Mouse (Mus musculus) embryonic facial prominence, embryonic 13.5 days (tissue): ENCODE data around the gene Tnfsf10. TPM values are rescaled to one million over a fixed set of nuclear protein-coding genes. Genes with fewer than 3 reads are reported as not detected.

Source experiments
- ATAC-seq: fragments of 200-750 bp; cut with Nextera tagmentation; 2 replicates; pipeline ENCODE4 v1.8.0; 2017; ENCODE audit warnings: low read depth; ENCODE audit not compliant: insufficient number of reproducible peaks, insufficient read depth, low FRiP score, low TSS enrichment
- H3K27ac ChIP-seq: fragments of 300-500 bp; sonication (generic); 2 replicates; pipeline ENCODE4 v1.5.1; 2015; ENCODE audit warnings: moderate library complexity, mild to moderate bottlenecking, inconsistent platforms
- H3K27me3 ChIP-seq: fragments of 300-500 bp; sonication (generic); 2 replicates; pipeline ENCODE4 v1.6.1; 2015; ENCODE audit warnings: mild to moderate bottlenecking, inconsistent platforms
- H3K36me3 ChIP-seq: fragments of 300-500 bp; sonication (generic); 2 replicates; pipeline ENCODE4 v1.6.1; 2015; ENCODE audit warnings: mild to moderate bottlenecking, inconsistent platforms
- H3K4me1 ChIP-seq: fragments of 300-500 bp; sonication (generic); 2 replicates; pipeline ENCODE4 v1.6.1; 2015; ENCODE audit warnings: inconsistent platforms
- H3K4me2 ChIP-seq: fragments of 300-500 bp; sonication (generic); 2 replicates; pipeline ENCODE4 v1.6.1; 2015; ENCODE audit warnings: moderate library complexity, mild to moderate bottlenecking, inconsistent platforms
- H3K4me3 ChIP-seq: fragments of 300-500 bp; sonication (generic); 2 replicates; pipeline ENCODE4 v1.5.1; 2015; ENCODE audit warnings: mild to moderate bottlenecking, inconsistent platforms
- H3K9ac ChIP-seq: fragments of 300-500 bp; sonication (generic); 2 replicates; pipeline ENCODE4 v1.6.1; 2015; ENCODE audit warnings: mild to moderate bottlenecking, inconsistent platforms
- H3K9me3 ChIP-seq: fragments of 300-500 bp; sonication (generic); 2 replicates; pipeline ENCODE4 v1.6.1; 2016; ENCODE audit warnings: inconsistent platforms
- WGBS: fragments of 180-500 bp; shearing (Covaris S2); methylation state at CpG from one replicate; pipeline ENCODE4 v1.1.7; 2015; ENCODE audit warnings: mixed read lengths; 5-methylcytosine and 5-hydroxymethylcytosine counted together
- polyA plus RNA-seq: library from polyadenylated mRNA; unstranded; fragments of >200 nt; fragmentation: Nextera tagmentation; extraction: Ambion mirVana; gene quantifications from 2 replicates; pipeline ENCODE4 v1.2.1, GENCODE M21; 2015

Gene Tnfsf10
- polyA plus RNA-seq, 1 experiment from 2014 or later = 0.08 TPM

DNA sequence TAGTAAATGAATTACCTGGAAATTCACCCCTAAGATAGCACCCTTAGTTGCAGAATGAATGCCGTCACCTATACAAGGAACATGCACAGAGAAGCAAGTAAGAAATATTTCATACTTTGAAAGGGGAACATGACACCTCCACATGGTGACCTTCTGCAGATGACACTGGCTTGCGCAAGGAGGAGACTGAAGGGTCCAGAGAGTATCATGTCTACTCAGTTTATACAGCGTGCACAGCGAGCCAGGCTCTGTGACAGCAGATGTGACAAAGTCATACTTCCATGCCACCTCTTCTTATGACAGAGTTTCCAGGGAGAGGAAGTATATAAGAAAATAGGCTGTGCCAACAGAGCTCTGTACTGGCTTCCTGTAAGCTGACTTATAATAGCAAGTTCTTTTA, 5.4 kb upstream of the Tnfsf10 start:
- WGBS = 87% methylated on average over 4 of the region's 4 CpGs
- H3K27me3 ChIP-seq = no peaks in the 10 kb centered on the region
- H3K36me3 ChIP-seq = no peaks in the 10 kb centered on the region
- no peak overlapping the region for H3K4me3 ChIP-seq
- no peak overlapping the region for H3K4me2 ChIP-seq
- no peaks in the 10 kb centered on the region for H3K9me3 ChIP-seq
- no peak overlapping the region for H3K27ac ChIP-seq
- H3K9ac ChIP-seq = no peak overlapping the region
- H3K4me1 ChIP-seq = no peaks in the 10 kb centered on the region
- no peak for ATAC-seq

- H3K9me3 ChIP-seq = no peaks in the 10 kb centered on the region
- no peak overlapping the region for H3K9ac ChIP-seq
- peaks cover 4% of the 10 kb centered on the region; the same call in 1 of the 2 replicates for H3K4me1 ChIP-seq
- 69% methylated on average over 2 of the region's 2 CpGs for WGBS
- no peaks in the 10 kb centered on the region for H3K36me3 ChIP-seq
- ATAC-seq = no peak
- H3K27me3 ChIP-seq = no peaks in the 10 kb centered on the region
- H3K4me2 ChIP-seq = no peak overlapping the region
- H3K4me3 ChIP-seq = no peak overlapping the region
- H3K27ac ChIP-seq = no peak overlapping the region
Measured at GRCm38 (mm10) chr3:27314506-27315164, 2.2 kb upstream of the Tnfsf10 start.

- 60% methylated on average over 4 of the region's 4 CpGs for WGBS
Measured at GRCm38 (mm10) chr3:27317288-27318024, 628 bp downstream of the Tnfsf10 start.

GRCm38 (mm10) chr3:27319650-27320049, 2.8 kb downstream of the Tnfsf10 start:
- no peak overlapping the region for H3K27ac ChIP-seq
- 93% methylated on average over 1 of the region's 1 CpGs for WGBS

More at GRCm38 (mm10) chr3:27317288-27318024, 628 bp downstream of the Tnfsf10 start:
- no peak for ATAC-seq
- Histone ChIP-seq H3K36me3 (no peaks in the 10 kb centered on the region), H3K27ac (no peak overlapping the region), H3K9ac (no peak overlapping the region), H3K27me3 (no peaks in the 10 kb centered on the region), H3K9me3 (no peaks in the 10 kb centered on the region), H3K4me2 (no peak overlapping the region), H3K4me3 (no peak overlapping the region), H3K4me1 (peaks cover 4% of the 10 kb centered on the region; the same call in 1 of the 2 replicates)

DNA sequence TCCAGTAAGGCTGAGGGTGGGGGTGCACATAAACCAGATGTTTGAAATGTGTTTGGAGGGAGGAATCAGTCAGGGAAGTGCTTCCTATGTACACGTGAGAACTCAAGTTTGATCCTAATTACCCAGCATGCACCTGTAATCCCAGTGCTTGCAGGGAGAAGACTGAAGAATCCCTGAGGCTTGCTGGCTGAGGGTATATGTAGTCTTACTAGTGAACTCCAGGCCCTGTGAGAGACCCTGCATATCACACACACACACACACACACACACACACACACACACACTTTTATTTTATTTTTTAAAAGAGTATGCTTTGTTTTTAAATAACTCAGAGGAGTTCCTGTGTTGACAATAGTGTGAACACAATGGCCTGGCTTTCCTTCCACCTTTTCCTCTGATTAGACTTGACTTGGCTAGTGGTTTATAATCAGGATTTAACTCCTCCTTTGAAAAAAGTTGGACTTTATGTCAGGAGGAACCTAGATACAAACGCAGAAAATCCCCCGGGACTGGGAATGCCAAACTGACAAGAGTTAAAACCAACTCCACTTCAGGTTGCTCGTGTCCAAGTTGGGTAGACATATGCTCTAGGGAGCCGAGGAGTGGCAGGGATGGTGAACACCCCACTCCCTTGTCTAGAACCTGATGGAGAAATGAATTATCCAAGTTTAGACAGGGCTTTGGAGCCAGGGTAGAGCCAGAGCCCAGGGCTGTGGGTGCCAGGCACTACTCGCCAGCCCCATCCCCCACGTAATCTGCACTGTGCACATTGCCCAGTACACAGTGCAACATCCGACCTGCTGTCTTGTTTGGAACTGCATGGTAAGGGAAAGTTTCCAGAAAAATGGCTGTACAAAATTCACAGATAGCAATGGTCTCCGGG, 4.0 kb downstream of the Tnfsf10 start:
- H3K4me2 ChIP-seq = no peak overlapping the region
- no peak overlapping the region for H3K27ac ChIP-seq
- H3K27me3 ChIP-seq = no peaks in the 10 kb centered on the region
- H3K36me3 ChIP-seq = no peaks in the 10 kb centered on the region
- 79% methylated on average over 9 of the region's 9 CpGs for WGBS
- no peak overlapping the region for H3K4me3 ChIP-seq
- H3K9me3 ChIP-seq = no peaks in the 10 kb centered on the region
- peaks cover 4% of the 10 kb centered on the region; the same call in 1 of the 2 replicates for H3K4me1 ChIP-seq
- no peak for ATAC-seq
- H3K9ac ChIP-seq = no peak overlapping the region

More at GRCm38 (mm10) chr3:27319650-27320049, 2.8 kb downstream of the Tnfsf10 start:
- no peaks in the 10 kb centered on the region for H3K27me3 ChIP-seq
- H3K36me3 ChIP-seq = no peaks in the 10 kb centered on the region
- no peak overlapping the region for H3K4me3 ChIP-seq
- no peak overlapping the region for H3K9ac ChIP-seq
- no peak overlapping the region for H3K4me2 ChIP-seq
- no peaks in the 10 kb centered on the region for H3K9me3 ChIP-seq
- H3K4me1 ChIP-seq = peaks cover 4% of the 10 kb centered on the region; the same call in 1 of the 2 replicates
- no peak for ATAC-seq

DNA sequence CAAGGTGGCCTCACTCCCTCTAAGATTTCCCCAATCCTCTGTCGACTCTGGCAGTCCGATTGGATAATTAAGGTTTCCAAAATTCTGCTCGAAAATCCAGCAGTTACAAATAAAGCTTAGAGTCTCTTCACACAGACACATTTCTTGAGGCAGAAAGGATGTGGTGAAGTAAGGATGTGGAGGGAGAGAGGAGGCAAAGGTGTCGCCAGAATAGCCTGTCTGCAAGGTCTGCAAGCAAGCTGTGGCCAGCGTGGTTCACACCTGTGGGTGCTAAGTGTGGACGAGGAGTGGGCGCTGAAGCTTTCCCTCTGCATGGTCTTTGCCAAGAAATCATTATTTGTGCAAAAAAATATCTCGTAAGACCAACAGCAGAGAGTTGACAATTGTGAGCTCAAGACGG, 5.8 kb downstream of the Tnfsf10 start:
- Histone ChIP-seq H3K9me3 (no peaks in the 10 kb centered on the region), H3K4me2 (no peak overlapping the region), H3K4me3 (no peak overlapping the region), H3K9ac (no peak overlapping the region), H3K4me1 (no peaks in the 10 kb centered on the region), H3K27me3 (no peaks in the 10 kb centered on the region), H3K36me3 (no peaks in the 10 kb centered on the region), H3K27ac (no peak overlapping the region)
- ATAC-seq = no peak
- WGBS = 83% methylated on average over 9 of the region's 9 CpGs

- ATAC-seq = no peak
- H3K4me1 ChIP-seq = no peaks in the 10 kb centered on the region
- H3K4me3 ChIP-seq = no peak overlapping the region
- H3K4me2 ChIP-seq = no peak overlapping the region
- WGBS = 56% methylated on average over 5 of the region's 5 CpGs
- H3K9ac ChIP-seq = no peak overlapping the region
- no peaks in the 10 kb centered on the region for H3K9me3 ChIP-seq
- no peaks in the 10 kb centered on the region for H3K36me3 ChIP-seq
- no peak overlapping the region for H3K27ac ChIP-seq
- H3K27me3 ChIP-seq = no peaks in the 10 kb centered on the region
Measured at GRCm38 (mm10) chr3:27323551-27323950, 6.7 kb downstream of the Tnfsf10 start.

GRCm38 (mm10) chr3:27326633-27327191, 9.9 kb downstream of the Tnfsf10 start:
- no peaks in the 10 kb centered on the region for H3K36me3 ChIP-seq
- ATAC-seq = no peak
- H3K27ac ChIP-seq = no peak overlapping the region
- 54% methylated on average over 4 of the region's 4 CpGs for WGBS
- H3K4me1 ChIP-seq = no peaks in the 10 kb centered on the region
- H3K4me3 ChIP-seq = no peak overlapping the region
- no peaks in the 10 kb centered on the region for H3K27me3 ChIP-seq
- H3K9me3 ChIP-seq = no peaks in the 10 kb centered on the region
- no peak overlapping the region for H3K4me2 ChIP-seq
- H3K9ac ChIP-seq = no peak overlapping the region

- no peak overlapping the region for H3K9ac ChIP-seq
- WGBS = 86% methylated on average over 5 of the region's 5 CpGs
- H3K9me3 ChIP-seq = no peaks in the 10 kb centered on the region
- no peaks in the 10 kb centered on the region for H3K36me3 ChIP-seq
- no peaks in the 10 kb centered on the region for H3K4me1 ChIP-seq
- no peak overlapping the region for H3K4me2 ChIP-seq
- no peak for ATAC-seq
- H3K27me3 ChIP-seq = no peaks in the 10 kb centered on the region
- no peak overlapping the region for H3K4me3 ChIP-seq
- H3K27ac ChIP-seq = no peak overlapping the region
Measured at GRCm38 (mm10) chr3:27330706-27331105, 13.9 kb downstream of the Tnfsf10 start.

DNA sequence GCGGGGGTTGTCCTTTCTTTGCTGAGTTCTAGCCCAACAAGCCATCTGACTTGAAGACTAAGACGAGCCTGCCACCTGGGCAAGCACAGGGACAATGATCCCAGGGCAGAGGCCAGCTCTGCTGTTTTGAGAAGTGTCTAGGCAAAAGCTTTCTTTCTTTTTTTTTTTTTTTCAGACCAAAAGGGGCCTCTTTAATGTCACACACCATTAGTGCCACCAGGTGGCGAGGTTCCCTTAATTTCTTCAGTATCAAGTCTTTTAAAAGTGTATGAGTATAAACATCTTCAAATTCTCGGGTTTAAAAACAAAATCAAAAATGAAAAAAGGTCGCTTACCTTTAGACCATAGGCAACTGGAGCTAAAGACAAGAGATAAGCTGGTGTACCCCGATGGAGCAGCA, 21.6 kb downstream of the Tnfsf10 start:
- Histone ChIP-seq H3K4me1 (no peaks in the 10 kb centered on the region), H3K27ac (no peak overlapping the region), H3K4me3 (no peak overlapping the region), H3K27me3 (no peaks in the 10 kb centered on the region), H3K4me2 (no peak overlapping the region), H3K36me3 (no peaks in the 10 kb centered on the region), H3K9me3 (no peaks in the 10 kb centered on the region), H3K9ac (no peak overlapping the region)
- 31% methylated on average over 6 of the region's 6 CpGs for WGBS
- ATAC-seq = no peak

DNA sequence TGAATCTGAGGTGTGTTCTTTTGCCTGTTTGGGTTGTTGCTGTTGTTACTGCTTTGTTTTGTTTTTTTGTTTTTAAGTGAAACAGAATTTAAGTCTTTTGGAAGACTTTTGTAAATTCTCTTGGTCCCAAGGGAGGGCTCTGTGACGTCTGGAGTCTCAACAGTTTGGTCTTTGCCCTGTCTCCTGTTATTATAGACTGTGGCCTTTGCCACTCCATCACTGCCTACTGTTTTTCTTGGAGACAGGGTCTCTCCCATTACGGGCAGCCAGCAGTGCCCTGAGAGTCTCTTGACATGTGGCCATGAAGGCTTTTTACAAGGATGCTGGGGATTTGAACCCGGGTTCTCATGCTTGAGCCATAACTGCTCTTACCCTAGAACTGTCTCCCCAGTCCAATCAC, 22.1 kb downstream of the Tnfsf10 start:
- ATAC-seq = no peak
- H3K9me3 ChIP-seq = no peaks in the 10 kb centered on the region
- no peaks in the 10 kb centered on the region for H3K4me1 ChIP-seq
- H3K36me3 ChIP-seq = no peaks in the 10 kb centered on the region
- H3K4me3 ChIP-seq = no peak overlapping the region
- no peak overlapping the region for H3K27ac ChIP-seq
- H3K9ac ChIP-seq = no peak overlapping the region
- no peak overlapping the region for H3K4me2 ChIP-seq
- 54% methylated on average over 3 of the region's 3 CpGs for WGBS
- H3K27me3 ChIP-seq = no peaks in the 10 kb centered on the region
